Mouse (Mus musculus): Measurements from ENCODE around the gene Arhgap31. TPM values are rescaled to one million over a fixed set of nuclear protein-coding genes. Genes with fewer than 3 reads are reported as not detected.
A peak's percentile ranks its signal among the peaks of the same experiment; 100 is the strongest.
"Not testable (repeated sequence)": the region's sequence is repeated elsewhere in the genome, so short reads cannot be mapped to it uniquely, and the experiment has no call there.

Gene Arhgap31
- total RNA-seq, 2 experiments from 2014 or later: 14.7 to 17.8 TPM

DNA sequence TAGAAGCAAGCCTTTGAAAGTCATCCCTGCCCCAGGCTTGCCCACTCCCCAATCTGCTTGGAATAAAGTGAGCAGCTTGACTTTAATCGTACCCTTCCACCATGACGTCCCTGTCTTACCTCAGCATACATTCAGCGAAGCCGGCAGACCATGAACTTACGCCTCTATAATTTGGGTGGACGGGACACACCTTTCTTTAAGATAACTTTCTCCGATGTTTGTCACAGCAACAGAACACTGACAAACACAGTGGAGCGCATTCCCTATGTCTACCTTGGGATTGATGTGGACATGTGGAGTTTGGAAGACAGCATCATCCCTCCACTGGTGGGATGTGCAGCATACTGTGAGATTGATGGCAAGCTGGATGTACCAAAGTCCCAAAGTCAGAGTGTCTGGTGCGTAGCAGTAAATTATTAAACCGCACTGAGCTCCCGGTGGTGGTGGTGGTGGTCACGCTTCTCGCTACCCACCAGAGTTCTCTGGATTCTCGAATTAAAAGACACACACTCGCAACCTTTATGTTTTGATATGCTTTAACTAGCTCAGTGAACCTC, 15.6 kb upstream of the Arhgap31 start:
- no peak for DNase-seq (ENCODE audit: low spot score in 2 of 2)

DNA sequence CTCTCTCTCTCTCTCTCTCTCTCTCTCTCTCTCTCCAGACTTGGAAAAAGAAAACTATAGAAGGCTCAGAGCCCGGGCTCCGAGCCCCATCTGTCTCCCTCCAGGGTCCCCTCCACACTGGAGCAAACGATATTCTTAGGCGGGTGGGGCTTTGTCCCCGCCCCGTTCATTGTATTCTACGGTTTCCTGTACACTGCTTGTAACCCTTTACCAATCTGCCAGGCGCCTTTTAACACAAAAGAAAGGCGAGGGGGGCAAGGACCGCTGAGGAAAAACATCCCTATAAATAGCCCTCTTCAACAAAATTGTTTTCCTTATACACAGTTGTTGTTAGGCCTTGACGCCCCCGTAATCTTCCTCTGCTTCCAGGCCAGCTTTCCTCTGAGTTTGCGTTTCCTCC, 11.9 kb upstream of the Arhgap31 start:
- DNase-seq (ENCODE audit: low spot score in 2 of 2): no peak

DNA sequence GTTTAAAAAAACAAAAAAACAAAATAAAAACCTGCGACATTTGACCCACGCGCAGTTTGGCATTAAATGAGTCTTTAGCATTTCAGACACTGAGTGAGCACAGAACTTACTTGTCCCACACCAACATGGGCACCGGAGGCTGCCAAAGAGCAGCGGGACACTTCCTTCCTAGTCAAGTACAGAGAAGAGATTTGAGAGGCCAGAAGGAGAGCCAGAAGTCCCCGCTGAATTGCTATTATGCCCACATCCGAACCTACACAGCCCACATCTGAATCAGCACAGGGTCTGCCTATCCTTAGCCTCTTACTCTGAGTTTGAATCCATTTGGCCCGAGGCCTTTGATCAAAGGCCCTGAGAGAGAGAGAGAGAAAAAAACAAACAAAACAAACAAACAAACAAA, 11.2 kb upstream of the Arhgap31 start:
- no peak for DNase-seq (ENCODE audit: low spot score in 2 of 2)

DNA sequence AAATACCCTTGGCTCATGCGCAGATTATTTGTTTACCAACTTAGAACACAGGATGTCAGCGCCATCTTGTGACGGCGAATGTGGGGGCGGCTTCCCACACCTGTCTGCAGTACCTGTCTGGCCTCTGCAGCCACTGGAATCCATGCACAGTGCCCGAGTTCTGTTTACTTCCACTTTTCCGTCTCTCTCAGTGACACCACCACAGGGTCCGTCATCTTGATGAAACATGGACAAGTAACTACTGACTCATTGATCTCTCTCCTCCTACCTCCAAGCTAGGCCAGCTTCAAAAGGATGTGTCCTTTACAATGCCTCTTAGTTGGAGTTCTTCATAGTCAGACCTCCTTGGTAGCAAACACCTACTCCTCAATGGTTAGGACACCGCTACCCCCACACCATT, 8.3 kb upstream of the Arhgap31 start:
- DNase-seq (ENCODE audit: low spot score in 2 of 2): no peak

DNA sequence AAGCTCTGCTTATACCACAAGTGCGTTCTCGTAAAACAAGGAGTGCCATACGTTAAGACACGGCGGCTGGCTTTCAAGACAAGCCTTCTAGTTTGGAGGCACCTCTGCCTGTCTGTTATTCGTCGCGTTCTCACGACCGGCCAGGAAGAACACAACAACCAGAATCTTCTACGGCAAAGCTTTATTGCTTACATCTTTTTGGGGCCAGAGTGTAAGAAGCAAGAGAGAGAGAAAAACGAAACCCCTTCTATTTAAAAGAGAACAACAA, 1.1 kb upstream of the Arhgap31 start:
- DNase-seq (ENCODE audit: low spot score in 2 of 2): not testable (repeated sequence)

- no peak for DNase-seq (ENCODE audit: low spot score in 2 of 2)
Measured at GRCm38 (mm10) chr16:38713404-38714258, 557 bp upstream of the Arhgap31 start.

DNA sequence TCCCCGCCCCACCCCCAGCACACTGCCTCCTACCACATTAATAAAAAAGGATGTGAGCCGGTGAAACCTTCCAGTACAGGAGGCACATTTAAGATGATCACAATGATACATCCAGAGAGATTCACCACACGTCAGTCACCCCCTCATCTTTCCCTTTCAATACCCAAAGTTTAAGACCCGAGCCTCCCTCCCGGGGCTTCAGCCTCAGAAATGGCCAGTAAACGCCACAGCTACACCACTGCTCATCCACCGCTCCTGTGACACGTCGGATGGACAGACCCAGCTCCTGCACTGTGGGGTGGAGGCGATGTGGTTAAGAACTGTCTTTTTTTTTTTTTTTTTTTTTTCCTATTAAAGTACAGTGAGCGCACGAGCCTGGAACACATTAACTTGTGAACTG, 969 bp downstream of the Arhgap31 start:
- no peak for DNase-seq (ENCODE audit: low spot score in 2 of 2)

GRCm38 (mm10) chr16:38711245-38711644, 1.8 kb downstream of the Arhgap31 start:
- DNase-seq (ENCODE audit: low spot score in 2 of 2): no peak

GRCm38 (mm10) chr16:38708962-38709520, 4.0 kb downstream of the Arhgap31 start:
- DNase-seq (ENCODE audit: low spot score in 2 of 2): no peak

GRCm38 (mm10) chr16:38706782-38707181, 6.3 kb downstream of the Arhgap31 start:
- no peak for DNase-seq (ENCODE audit: low spot score in 2 of 2)

DNA sequence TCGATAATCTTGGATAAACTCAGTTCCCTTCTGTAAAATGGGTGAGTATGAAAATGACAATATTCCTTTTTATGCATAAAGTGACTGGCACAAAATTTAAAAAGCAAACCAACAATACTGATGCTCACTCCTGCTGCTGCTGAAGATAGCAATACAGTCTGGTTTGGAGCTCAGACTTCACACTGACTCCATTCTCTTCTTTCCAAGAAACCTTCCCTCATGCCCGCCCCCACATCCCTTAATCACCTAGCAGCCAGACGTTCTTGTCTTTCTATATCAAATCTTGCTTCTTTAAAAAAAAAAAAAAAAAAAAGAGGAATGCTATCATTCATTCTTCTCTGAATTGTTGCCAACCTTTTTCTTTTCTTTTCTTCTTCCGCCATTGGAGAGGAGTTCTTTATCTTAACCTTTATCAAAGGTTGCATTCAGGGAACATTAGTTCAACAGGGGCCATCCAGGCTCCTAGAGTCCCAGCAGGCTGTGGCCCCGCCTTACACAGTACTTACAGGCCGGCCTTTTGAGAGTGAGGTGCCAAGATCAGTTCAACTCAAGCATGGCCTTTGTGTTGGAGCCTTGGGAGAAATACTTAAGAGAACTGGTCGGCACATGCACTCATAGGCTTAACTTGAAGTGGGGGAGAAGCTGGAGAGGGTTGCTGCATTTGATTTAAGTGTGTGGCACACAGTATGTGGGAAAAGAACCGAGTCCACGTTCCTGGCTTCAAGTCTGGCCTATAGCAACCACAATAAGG, 7.4 kb downstream of the Arhgap31 start:
- peak in 1 of 2 experiments; percentile 38 for DNase-seq (ENCODE audit: low spot score in 2 of 2)

DNA sequence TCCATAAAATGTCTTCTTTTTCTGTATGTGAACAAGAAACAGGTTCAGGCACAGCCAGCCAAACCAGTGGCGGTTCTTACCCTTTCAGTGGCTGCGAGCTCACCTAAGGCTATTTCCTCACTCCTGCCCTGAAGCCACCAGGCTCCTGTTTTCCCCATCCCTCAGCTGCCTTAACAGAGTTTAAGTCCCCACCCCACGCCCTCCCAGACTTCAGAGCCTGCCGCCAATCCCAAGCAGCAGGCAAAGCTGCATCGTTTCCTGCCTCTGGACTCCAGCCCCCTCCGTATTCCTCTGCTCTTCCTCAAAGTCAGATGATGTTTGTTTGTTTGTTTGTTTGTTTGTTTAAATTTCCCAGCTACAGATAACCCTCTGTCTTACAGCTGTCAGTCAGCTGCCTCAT, 9.6 kb downstream of the Arhgap31 start:
- DNase-seq (ENCODE audit: low spot score in 2 of 2): no peak

GRCm38 (mm10) chr16:38702316-38702715, 10.8 kb downstream of the Arhgap31 start:
- DNase-seq (ENCODE audit: low spot score in 2 of 2): no peak

GRCm38 (mm10) chr16:38701492-38702185, 11.4 kb downstream of the Arhgap31 start:
- DNase-seq (ENCODE audit: low spot score in 2 of 2): no peak

DNA sequence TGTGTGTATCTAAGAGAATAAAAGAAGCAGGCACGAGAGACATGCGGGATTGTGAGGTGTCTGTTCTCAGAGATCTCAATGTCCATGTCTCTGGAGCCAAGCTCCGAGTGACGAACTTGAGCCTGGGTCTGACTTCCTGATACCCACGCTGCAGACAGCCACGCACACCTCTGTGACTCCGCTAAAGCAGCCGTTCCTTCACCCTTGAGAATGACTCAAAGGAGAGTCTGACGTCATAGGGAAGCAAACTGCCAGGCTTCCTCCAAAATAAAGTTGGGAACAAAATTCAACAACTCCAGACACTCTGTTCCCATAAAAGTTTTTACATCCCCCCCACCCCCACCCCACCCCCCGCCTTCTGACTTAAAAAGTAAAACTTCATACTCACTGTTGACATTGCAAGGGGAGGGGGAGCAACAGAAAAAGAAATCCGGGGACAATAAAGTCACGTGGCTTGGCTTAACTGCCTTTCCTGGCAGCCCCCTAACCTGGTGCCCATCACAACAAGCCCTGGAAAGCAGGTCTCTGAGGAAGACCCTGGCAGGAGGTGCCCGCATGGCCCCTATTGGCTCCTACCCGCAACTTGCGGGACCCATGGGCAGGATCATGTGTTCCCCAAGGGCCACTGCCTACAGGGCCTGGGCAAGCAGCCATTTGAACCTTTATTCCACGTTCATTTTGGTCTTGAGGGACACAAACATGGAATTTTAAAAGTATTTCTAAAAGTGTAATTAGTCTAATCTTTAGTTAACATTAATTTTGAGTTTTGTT, 12.5 kb downstream of the Arhgap31 start:
- no peak for DNase-seq (ENCODE audit: low spot score in 2 of 2)

GRCm38 (mm10) chr16:38697611-38698010, 15.5 kb downstream of the Arhgap31 start:
- no peak for DNase-seq (ENCODE audit: low spot score in 2 of 2)

GRCm38 (mm10) chr16:38695557-38695956, 17.5 kb downstream of the Arhgap31 start:
- no peak for DNase-seq (ENCODE audit: low spot score in 2 of 2)

GRCm38 (mm10) chr16:38694906-38695540, 18.1 kb downstream of the Arhgap31 start:
- DNase-seq (ENCODE audit: low spot score in 2 of 2): no peak

GRCm38 (mm10) chr16:38690501-38690900, 22.6 kb downstream of the Arhgap31 start:
- no peak for DNase-seq (ENCODE audit: low spot score in 2 of 2)

GRCm38 (mm10) chr16:38689786-38690185, 23.3 kb downstream of the Arhgap31 start:
- DNase-seq (ENCODE audit: low spot score in 2 of 2): no peak
